Mouse (Mus musculus): ENCODE data around the gene Inpp5e.

- TF ChIP-seq POLR2A (IDR thresholded peaks at IDR 0.05; ENCODE audit: insufficient read depth, low read depth, low read length) (no peak), CTCF (IDR thresholded peaks at IDR 0.05; ENCODE audit: insufficient read depth, low read depth, low read length) (no peak)
These were observed 13.0 kb upstream of the Inpp5e start for GRCm38 (mm10) chr2:26421969-26422368.
